Mouse (Mus musculus): Measurements from ENCODE around the gene Patl2. TPM values are rescaled to one million over a fixed set of nuclear protein-coding genes. Genes with fewer than 3 reads are reported as not detected.
A peak's percentile ranks its signal among the peaks of the same experiment; 100 is the strongest.

The Patl2 gene
- total and polyA plus RNA-seq, 2 experiments from 2014 or later: 0.05 TPM; not detected in 1

DNA sequence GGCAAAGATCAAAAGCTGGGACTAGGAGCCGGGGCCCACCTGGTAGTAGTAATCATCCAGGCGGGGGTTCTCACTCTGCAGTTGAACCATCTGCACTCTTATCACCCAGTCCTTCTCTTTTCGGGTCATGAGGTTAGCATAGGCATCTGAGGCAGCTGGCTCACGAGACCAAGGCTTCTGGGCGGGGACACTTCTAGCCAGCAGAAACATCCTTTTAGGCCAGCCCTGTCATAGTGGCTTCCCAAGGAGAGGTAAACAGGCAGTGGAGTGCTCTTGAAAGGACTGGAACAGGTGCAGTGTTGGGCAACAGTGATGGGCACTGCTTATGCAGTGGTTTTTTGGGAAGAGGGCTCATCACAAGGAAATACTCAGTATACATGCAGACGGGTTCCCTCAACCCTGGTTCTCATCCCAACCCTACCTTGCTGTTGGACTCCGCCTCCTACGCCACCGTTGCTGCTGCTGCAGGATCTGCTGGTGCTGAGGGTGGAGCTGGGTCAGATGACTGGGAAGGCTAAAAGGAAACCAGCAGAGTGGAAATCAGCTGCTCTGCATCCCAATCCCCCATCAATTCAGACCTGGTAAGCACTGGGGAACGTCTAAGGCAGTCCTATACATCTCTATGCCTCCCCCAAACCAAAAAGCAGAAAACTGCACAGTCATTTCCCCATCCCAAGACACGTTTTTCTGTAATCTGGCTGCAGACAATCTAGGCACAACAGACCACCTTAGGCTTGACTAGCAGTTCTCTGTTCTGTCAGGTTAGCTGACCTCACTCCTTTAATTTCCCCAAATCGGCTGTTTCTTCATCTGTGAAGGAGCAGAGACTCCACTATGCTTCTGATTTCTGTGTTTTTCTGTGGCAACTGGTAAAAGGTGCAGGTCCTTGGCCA lies 60.1 kb downstream of the Patl2 start:
- Histone ChIP-seq H3K9ac (replicated peaks; ENCODE audit: low read depth, low read length) (no peak overlapping the region), H3K27me3 (ENCODE audit: control insufficient read depth, insufficient read depth, low read length) (no peaks in the 10 kb centered on the region), H3K4me1 (ENCODE audit: control insufficient read depth, insufficient read depth) (peaks cover 7% of the 10 kb centered on the region; the same call in 1 of the 2 replicates), H3K27ac (ENCODE audit: low read depth) (no peak overlapping the region; the same call in 1 of the 2 replicates), H3K4me2 (ENCODE audit: low read depth, low read length) (no peak overlapping the region), H3K9me3 (replicated peaks; ENCODE audit: control insufficient read depth, low read length) (no peaks in the 10 kb centered on the region), H3K4me3 (ENCODE audit: low read depth, low read length) (no peak overlapping the region), H3K36me3 (replicated peaks; ENCODE audit: control insufficient read depth, insufficient read depth, low read length) (no peaks in the 10 kb centered on the region)
- DNase-seq (ENCODE audit: low spot score): no peak
- ATAC-seq (ENCODE audit: insufficient read depth, low read depth): no peak
- no peak for TF ChIP-seq EP300 (IDR thresholded peaks at IDR 0.05; ENCODE audit: low read depth)
- TF ChIP-seq CTCF (IDR thresholded peaks at IDR 0.05; ENCODE audit: low read depth): no peak
- 42% methylated on average over 12 of the region's 12 CpGs for WGBS

GRCm38 (mm10) chr2:122117961-122118958 lies 67.7 kb downstream of the Patl2 start, which contains the start of gene Spg11:
TSS of gene Spg11 (minus strand) at chr2:122118386.
- H3K4me3 ChIP-seq (ENCODE audit: low read depth, low read length): peak within 1 kb of the TSS; percentile 84
- peak within 1 kb of the TSS; percentile 95 for H3K27ac ChIP-seq (ENCODE audit: low read depth)
- peaks cover 11% of the 10 kb centered on the region for H3K36me3 ChIP-seq (replicated peaks; ENCODE audit: control insufficient read depth, insufficient read depth, low read length)
- peak within 1 kb of the TSS; percentile 95 for H3K9ac ChIP-seq (replicated peaks; ENCODE audit: low read depth, low read length)
- peak within 1 kb of the TSS; percentile 71 for H3K4me2 ChIP-seq (ENCODE audit: low read depth, low read length)
- peak; percentile 100 for ATAC-seq (ENCODE audit: insufficient read depth, low read depth)
- peak; percentile 96 for DNase-seq (ENCODE audit: low spot score)
- TF ChIP-seq CTCF (IDR thresholded peaks at IDR 0.05; ENCODE audit: low read depth) (no peak; the same call in 1 of the 2 replicates), EP300 (IDR thresholded peaks at IDR 0.05; ENCODE audit: low read depth) (peak; percentile 94)
- H3K27me3 ChIP-seq (ENCODE audit: control insufficient read depth, insufficient read depth, low read length): no peaks in the 10 kb centered on the region
- H3K9me3 ChIP-seq (replicated peaks; ENCODE audit: control insufficient read depth, low read length): no peaks in the 10 kb centered on the region
- peaks cover 13% of the 10 kb centered on the region; the same call in 1 of the 2 replicates for H3K4me1 ChIP-seq (ENCODE audit: control insufficient read depth, insufficient read depth)
- WGBS: under 1% methylated on average over 47 of the region's 47 CpGs

GRCm38 (mm10) chr2:122116888-122117287 lies 69.1 kb downstream of the Patl2 start:
- TF ChIP-seq EP300 (IDR thresholded peaks at IDR 0.05; ENCODE audit: low read depth) (no peak), CTCF (IDR thresholded peaks at IDR 0.05; ENCODE audit: low read depth) (no peak)
- Histone ChIP-seq H3K27me3 (ENCODE audit: control insufficient read depth, insufficient read depth, low read length) (no peaks in the 10 kb centered on the region), H3K9me3 (replicated peaks; ENCODE audit: control insufficient read depth, low read length) (no peaks in the 10 kb centered on the region), H3K36me3 (replicated peaks; ENCODE audit: control insufficient read depth, insufficient read depth, low read length) (peaks cover 19% of the 10 kb centered on the region), H3K27ac (ENCODE audit: low read depth) (no peak overlapping the region), H3K4me1 (ENCODE audit: control insufficient read depth, insufficient read depth) (peaks cover 13% of the 10 kb centered on the region; the same call in 1 of the 2 replicates), H3K4me3 (ENCODE audit: low read depth, low read length) (no peak overlapping the region), H3K4me2 (ENCODE audit: low read depth, low read length) (no peak overlapping the region), H3K9ac (replicated peaks; ENCODE audit: low read depth, low read length) (no peak overlapping the region)
- DNase-seq (ENCODE audit: low spot score): no peak
- ATAC-seq (ENCODE audit: insufficient read depth, low read depth): no peak
- WGBS: 86% methylated on average over 2 of the region's 2 CpGs

DNA sequence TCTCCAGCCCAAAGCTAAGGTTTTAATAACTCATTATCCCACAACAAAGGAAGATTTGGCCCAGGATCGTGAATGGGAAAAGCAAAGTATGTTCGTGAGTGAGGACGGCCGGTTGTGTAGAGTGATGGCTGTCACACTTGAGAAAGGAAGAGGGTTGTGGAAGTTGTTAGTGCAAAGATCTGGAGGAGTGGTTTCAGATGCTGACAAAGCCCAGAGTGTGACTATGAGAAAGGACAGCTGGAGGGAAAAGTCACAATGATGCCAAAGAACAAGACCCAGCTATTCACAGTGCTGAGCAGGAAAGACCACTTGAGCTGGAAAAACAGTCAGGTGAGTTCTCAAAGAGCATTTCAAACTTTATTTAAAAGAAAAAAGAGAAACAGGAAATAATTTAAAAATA lies 76.3 kb downstream of the Patl2 start:
- Histone ChIP-seq H3K4me1 (ENCODE audit: control insufficient read depth, insufficient read depth) (no peaks in the 10 kb centered on the region), H3K4me3 (ENCODE audit: low read depth, low read length) (no peak overlapping the region), H3K27ac (ENCODE audit: low read depth) (no peak overlapping the region), H3K9ac (replicated peaks; ENCODE audit: low read depth, low read length) (no peak overlapping the region), H3K4me2 (ENCODE audit: low read depth, low read length) (no peak overlapping the region), H3K27me3 (ENCODE audit: control insufficient read depth, insufficient read depth, low read length) (no peaks in the 10 kb centered on the region), H3K9me3 (replicated peaks; ENCODE audit: control insufficient read depth, low read length) (no peaks in the 10 kb centered on the region), H3K36me3 (replicated peaks; ENCODE audit: control insufficient read depth, insufficient read depth, low read length) (peaks cover 49% of the 10 kb centered on the region)
- DNase-seq (ENCODE audit: low spot score) (no peak), ATAC-seq (ENCODE audit: insufficient read depth, low read depth) (no peak)
- WGBS: 56% methylated on average over 4 of the region's 4 CpGs
- TF ChIP-seq EP300 (IDR thresholded peaks at IDR 0.05; ENCODE audit: low read depth) (no peak), CTCF (IDR thresholded peaks at IDR 0.05; ENCODE audit: low read depth) (no peak)

DNA sequence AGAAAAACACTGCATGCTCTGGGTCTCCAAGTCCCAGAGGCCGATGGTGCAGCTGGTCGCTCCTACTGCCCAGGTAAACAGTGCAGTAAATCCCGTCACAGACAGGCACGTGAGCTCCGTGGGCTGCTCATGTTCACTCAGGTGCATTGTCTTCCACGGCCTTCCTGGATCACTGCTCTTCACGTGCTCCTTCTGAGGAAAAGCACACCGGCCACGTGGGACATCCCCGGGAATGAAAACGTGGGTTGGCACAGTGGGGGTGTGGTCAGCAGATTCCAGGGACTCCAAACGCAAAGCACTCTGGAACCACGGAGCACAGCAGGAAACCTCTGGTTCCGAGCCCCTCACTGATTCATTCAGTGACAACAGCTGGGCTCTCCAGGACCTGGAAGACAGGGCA lies 77.9 kb downstream of the Patl2 start:
- H3K9ac ChIP-seq (replicated peaks; ENCODE audit: low read depth, low read length): no peak overlapping the region
- no peak overlapping the region for H3K27ac ChIP-seq (ENCODE audit: low read depth)
- peaks cover 45% of the 10 kb centered on the region for H3K36me3 ChIP-seq (replicated peaks; ENCODE audit: control insufficient read depth, insufficient read depth, low read length)
- ATAC-seq (ENCODE audit: insufficient read depth, low read depth) (no peak), DNase-seq (ENCODE audit: low spot score) (no peak)
- no peaks in the 10 kb centered on the region for H3K9me3 ChIP-seq (replicated peaks; ENCODE audit: control insufficient read depth, low read length)
- no peak overlapping the region for H3K4me2 ChIP-seq (ENCODE audit: low read depth, low read length)
- TF ChIP-seq CTCF (IDR thresholded peaks at IDR 0.05; ENCODE audit: low read depth): no peak
- no peak for TF ChIP-seq EP300 (IDR thresholded peaks at IDR 0.05; ENCODE audit: low read depth)
- no peaks in the 10 kb centered on the region for H3K4me1 ChIP-seq (ENCODE audit: control insufficient read depth, insufficient read depth)
- 74% methylated on average over 14 of the region's 14 CpGs for WGBS
- no peak overlapping the region for H3K4me3 ChIP-seq (ENCODE audit: low read depth, low read length)
- H3K27me3 ChIP-seq (ENCODE audit: control insufficient read depth, insufficient read depth, low read length): no peaks in the 10 kb centered on the region

All from heart, postnatal 0 days (tissue).